Mouse (Mus musculus) CH12.LX (cell line): ENCODE data around the gene Srbd1. TPM values are rescaled to one million over a fixed set of nuclear protein-coding genes. Genes with fewer than 3 reads are reported as not detected.
A peak's percentile ranks its signal among the peaks of the same experiment; 100 is the strongest.

Experiments used
- DNase-seq: peaks from one replicate; pipeline ENCODE4 v3.0.0-alpha.2; 2013; ENCODE audit errors: extremely low read depth
- H3K27ac ChIP-seq: 2 replicates; pipeline ENCODE4 v1.5.1; 2012; ENCODE audit warnings: low read depth, mild to moderate bottlenecking, control low read depth, moderate library complexity; ENCODE audit not compliant: insufficient read depth
- H3K27me3 ChIP-seq: replicated peaks from 2 replicates; pipeline ENCODE3; 2012; ENCODE audit warnings: inconsistent platforms
- H3K36me3 ChIP-seq, 2 experiments: replicated peaks in 1 of 2; 2 replicates each; pipeline versions ENCODE3 to v1.6.1; 2012; ENCODE audit warnings: inconsistent platforms in 1 of 2, low read length in 1 of 2, mild to moderate bottlenecking in 1 of 2, mixed read lengths in 1 of 2, moderate library complexity in 1 of 2; ENCODE audit not compliant: control insufficient read depth in 1 of 2, insufficient read depth in 1 of 2
- H3K4me1 ChIP-seq, 2 experiments: 2 replicates each; pipeline ENCODE4 v1.6.1; 2012; ENCODE audit warnings: inconsistent platforms in 1 of 2, moderate library complexity in 1 of 2; ENCODE audit not compliant: insufficient read depth in 2 of 2, control insufficient read depth in 1 of 2
- H3K4me2 ChIP-seq: 2 replicates; pipeline ENCODE4 v1.6.1; 2012; ENCODE audit warnings: low read depth, mild to moderate bottlenecking, control low read depth; ENCODE audit not compliant: poor library complexity, insufficient read depth, severe bottlenecking
- H3K4me3 ChIP-seq, 3 experiments: fragments of 150-350 bp in 1 of 3; sonication (generic) in 1 of 3; replicated peaks in 1 of 3; 2 replicates each; pipeline versions ENCODE3 to v1.5.1; 2011 to 2012; ENCODE audit warnings: low read depth in 2 of 3, low read length in 2 of 3, mild to moderate bottlenecking in 2 of 3, moderate library complexity in 2 of 3, control low read depth in 1 of 3, improper control_type of control experiment in 1 of 3, inconsistent platforms in 1 of 3, mixed read lengths in 1 of 3; ENCODE audit not compliant: poor library complexity in 1 of 3
- H3K79me2 ChIP-seq: replicated peaks from 2 replicates; pipeline ENCODE4 v1.6.1; 2012; ENCODE audit warnings: mild to moderate bottlenecking, moderate library complexity; ENCODE audit not compliant: control insufficient read depth, poor library complexity, insufficient read depth, severe bottlenecking; ENCODE audit errors: extremely low read depth
- H3K9ac ChIP-seq: 2 replicates; pipeline ENCODE4 v1.6.1; 2012; ENCODE audit warnings: low read depth, mild to moderate bottlenecking, control low read depth, moderate library complexity; ENCODE audit not compliant: insufficient read depth
- H3K9me3 ChIP-seq: replicated peaks from 2 replicates; pipeline ENCODE3; 2012; ENCODE audit warnings: low read length, inconsistent platforms, mixed read lengths
- BHLHE40 ChIP-seq: IDR thresholded peaks from 2 replicates; pipeline ENCODE4 v1.6.1; 2011; ENCODE audit warnings: mild to moderate bottlenecking, low read depth, low read length, improper control_type of control experiment
- CHD1 ChIP-seq: IDR thresholded peaks from 2 replicates; pipeline ENCODE4 v1.6.1; 2012; ENCODE audit warnings: low read depth, low read length, improper control_type of control experiment, inconsistent platforms
- GABPA ChIP-seq: IDR thresholded peaks from 2 replicates; pipeline ENCODE4 v1.6.1; 2012; ENCODE audit warnings: low read depth, low read length, improper control_type of control experiment, inconsistent platforms; ENCODE audit not compliant: insufficient replicate concordance
- IRF4 ChIP-seq: IDR thresholded peaks from 2 replicates; pipeline ENCODE4 v1.6.1; 2014; ENCODE audit warnings: low read depth, mild to moderate bottlenecking, inconsistent platforms, low read length, improper control_type of control experiment
- JUN ChIP-seq: IDR thresholded peaks from 2 replicates; pipeline ENCODE4 v1.6.1; 2011; ENCODE audit warnings: low read depth, mild to moderate bottlenecking, low read length, improper control_type of control experiment, moderate library complexity; ENCODE audit not compliant: insufficient read depth
- MAX ChIP-seq: IDR thresholded peaks from 2 replicates; pipeline ENCODE4 v1.6.1; 2011; ENCODE audit warnings: low read length, improper control_type of control experiment
- MXI1 ChIP-seq: IDR thresholded peaks from 2 replicates; pipeline ENCODE4 v1.6.1; 2011; ENCODE audit warnings: mild to moderate bottlenecking, low read depth, low read length, improper control_type of control experiment
- MYC ChIP-seq: IDR thresholded peaks from 2 replicates; pipeline ENCODE4 v1.6.1; 2011; ENCODE audit warnings: low read depth, mild to moderate bottlenecking, improper control_type of control experiment, low read length
- NRF1 ChIP-seq: IDR thresholded peaks from 2 replicates; pipeline ENCODE4 v1.6.1; 2014; ENCODE audit warnings: low read depth, mild to moderate bottlenecking, inconsistent platforms, low read length, improper control_type of control experiment, moderate library complexity
- POLR2AphosphoS2 ChIP-seq: IDR thresholded peaks from 2 replicates; pipeline ENCODE4 v1.6.1; 2011; ENCODE audit warnings: low read depth, low read length, improper control_type of control experiment
- SIN3A ChIP-seq: IDR thresholded peaks from 2 replicates; pipeline ENCODE4 v1.6.1; 2012; ENCODE audit warnings: low read length, improper control_type of control experiment, inconsistent platforms
- SMC3 ChIP-seq: IDR thresholded peaks from 2 replicates; pipeline ENCODE4 v1.6.1; 2011; ENCODE audit warnings: low read depth, low read length, improper control_type of control experiment
- TBP ChIP-seq: conservative IDR thresholded peaks from 2 replicates; pipeline ENCODE4 v1.6.1; 2011; ENCODE audit warnings: low read depth, low read length, improper control_type of control experiment
- ZKSCAN1 ChIP-seq: IDR thresholded peaks from 2 replicates; pipeline ENCODE4 v1.6.1; 2012; ENCODE audit warnings: low read depth, inconsistent platforms, low read length, improper control_type of control experiment, borderline replicate concordance
- dilution Hi-C: fragments of 300-500 bp; cut with MboI; formaldehyde crosslinking; loops from 2 replicates; pipeline ENCODE4 v1.14.3; 2020; ENCODE audit warnings: low sequenced_read_pairs; ENCODE audit not compliant: extremely low pct_unique_long_range_greater_than_20kb, extremely low pct_ligation_motif_present
- in situ Hi-C: fragments of 300-500 bp; cut with MboI; formaldehyde crosslinking; loops from 3 replicates; pipeline ENCODE4 v1.14.3; 2019; ENCODE audit warnings: low sequenced_read_pairs, low pct_ligation_motif_present, low pct_unique_long_range_greater_than_20kb, mixed read lengths
- polyA plus RNA-seq: library from polyadenylated mRNA; unstranded; fragments of >175 nt; gene quantifications from 2 replicates; pipeline ENCODE4 v1.2.1, GENCODE M21; 2012; ENCODE audit warnings: low read depth; ENCODE audit not compliant: insufficient read length
- total RNA-seq, 2 experiments: library from RNA; depleted of rRNA; stranded (reverse); fragments of 300-350 nt in 1 of 2; fragments of >200 nt in 1 of 2; gene quantifications; 2 replicates each; pipeline ENCODE4 v1.2.3; 2012 to 2014

Srbd1 gene
- total and polyA plus RNA-seq, 3 experiments, result 21.5 to 34.5 (median 24.8) TPM

GRCm38 (mm10) chr17:86170164-86170958 is 25.4 kb upstream of the Srbd1 start:
- H3K27me3 ChIP-seq, result no peaks in the 10 kb centered on the region
- peak overlapping the region; percentile 86 for H3K4me2 ChIP-seq
- no peak for DNase-seq
- H3K9ac ChIP-seq, result peak overlapping the region; percentile 86; the same call in 1 of the 2 replicates
- TF ChIP-seq TBP (no peak), ZKSCAN1 (no peak), NRF1 (no peak), SMC3 (no peak), SIN3A (no peak), JUN (no peak), MAX (no peak), GABPA (no peak), IRF4 (no peak), POLR2AphosphoS2 (no peak), BHLHE40 (no peak), CHD1 (no peak), MYC (no peak)
- TF ChIP-seq, all 38 proteins: peak for 0
- in situ Hi-C loops (no loop called here), dilution Hi-C loops (no loop called here)
- Histone ChIP-seq H3K27ac (no peak overlapping the region), H3K36me3 (peaks cover 18 to 49% of the 10 kb centered on the region in 2 experiments), H3K79me2 (peaks cover 48% of the 10 kb centered on the region), H3K9me3 (no peaks in the 10 kb centered on the region), H3K4me1 (peaks cover 6 to 49% of the 10 kb centered on the region in 2 experiments), H3K4me3 (peak overlapping the region; percentile 6 to 86 (median 80))

- no peak for DNase-seq
- H3K27me3 ChIP-seq, result no peaks in the 10 kb centered on the region
- H3K79me2 ChIP-seq, result peaks cover 48% of the 10 kb centered on the region
- no peak for TF ChIP-seq SIN3A
- TF ChIP-seq MXI1, result peak; percentile 76
- peak; percentile 29; the same call in 1 of the 2 replicates for TF ChIP-seq MYC
- H3K27ac ChIP-seq, result no peak overlapping the region
- peaks cover 15 to 41% of the 10 kb centered on the region in 2 experiments for H3K36me3 ChIP-seq
- dilution Hi-C loops (no loop called here), in situ Hi-C loops (loop anchor here (5.0 to 10.0 kb wide), 4 partner anchors 103 to 736 kb away; no protein-coding TSS in a partner anchor)
- peaks cover 4 to 51% of the 10 kb centered on the region in 2 experiments for H3K4me1 ChIP-seq
- H3K9ac ChIP-seq, result peak overlapping the region; percentile 86
- no peaks in the 10 kb centered on the region for H3K9me3 ChIP-seq
- H3K4me3 ChIP-seq, result peak overlapping the region; percentile 75 to 86 (median 80)
- H3K4me2 ChIP-seq, result peak overlapping the region; percentile 86
Observed at GRCm38 (mm10) chr17:86169092-86169491, 24.1 kb upstream of the Srbd1 start.
